Mouse (Mus musculus): ENCODE results near the gene Il33.
A peak's percentile ranks its signal among the peaks of the same experiment; 100 is the strongest.
"Not testable (repeated sequence)": the region's sequence is repeated elsewhere in the genome, so short reads cannot be mapped to it uniquely, and the experiment has no call there.

Gene Il33

GRCm38 (mm10) chr19:29940239-29940638, 15.3 kb downstream of the Il33 start:
- DNase-seq: no peak

GRCm38 (mm10) chr19:29941208-29941607, 16.3 kb downstream of the Il33 start:
- no peak for DNase-seq

- no peak for DNase-seq
Observed at GRCm38 (mm10) chr19:29942358-29942757, 17.4 kb downstream of the Il33 start.

GRCm38 (mm10) chr19:29944426-29944825, 19.5 kb downstream of the Il33 start:
- DNase-seq: no peak

- DNase-seq: not testable (repeated sequence)
Observed at GRCm38 (mm10) chr19:29944935-29945334, 20.0 kb downstream of the Il33 start.

- no peak for DNase-seq
Observed at GRCm38 (mm10) chr19:29945557-29946422, 20.9 kb downstream of the Il33 start.

- no peak for DNase-seq
Observed at GRCm38 (mm10) chr19:29946423-29946716, 21.5 kb downstream of the Il33 start.

GRCm38 (mm10) chr19:29947056-29947455, 22.1 kb downstream of the Il33 start:
- DNase-seq: no peak

GRCm38 (mm10) chr19:29947891-29948801, 23.2 kb downstream of the Il33 start:
- peak; percentile 57 for DNase-seq

GRCm38 (mm10) chr19:29952538-29952937, 27.6 kb downstream of the Il33 start:
- no peak for DNase-seq

GRCm38 (mm10) chr19:29953833-29954232, 28.9 kb downstream of the Il33 start:
- DNase-seq: no peak

GRCm38 (mm10) chr19:29955454-29955853, 30.5 kb downstream of the Il33 start:
- no peak for DNase-seq

- no peak for DNase-seq
Observed at GRCm38 (mm10) chr19:29960906-29961305, 36.0 kb downstream of the Il33 start.

- no peak for DNase-seq
Observed at GRCm38 (mm10) chr19:29961842-29962241, 36.9 kb downstream of the Il33 start.

- DNase-seq: no peak
Observed at GRCm38 (mm10) chr19:29963598-29964092, 38.7 kb downstream of the Il33 start.

GRCm38 (mm10) chr19:29967960-29968359, 43.0 kb downstream of the Il33 start:
- no peak for DNase-seq

GRCm38 (mm10) chr19:29973396-29973795, 48.5 kb downstream of the Il33 start:
- no peak for DNase-seq

- peak; percentile 6 for DNase-seq
Observed at GRCm38 (mm10) chr19:29978847-29979246, 53.9 kb downstream of the Il33 start.

- DNase-seq: no peak
Observed at GRCm38 (mm10) chr19:29979452-29980089, 54.7 kb downstream of the Il33 start.

GRCm38 (mm10) chr19:29984208-29985005, 59.5 kb downstream of the Il33 start:
- no peak for DNase-seq

- no peak for DNase-seq
Observed at GRCm38 (mm10) chr19:29986464-29987091, 61.7 kb downstream of the Il33 start.

All from thymus, postnatal 14 days (tissue).